Comparison of ENCODE assay signal across 23 mouse cellular contexts in genomic region chr8:26946875-26947274, GRCm38 (mm10).
"Had no signal": no experiment of that assay in that cellular context is flagged by ENCODE, and none has a peak within 500 bp of the region (broad histone marks: within the 10 kb centered on the region; RNA-seq: fewer than 3 reads in every experiment).

No protein-coding gene starts in this region.

- H3K4me1 ChIP-seq: heart, embryonic 10.5 days; heart, embryonic 13.5 days; heart, embryonic 15.5 days; hindbrain, embryonic 13.5 days; hindbrain, embryonic 15.5 days; kidney, embryonic 15.5 days; limb, embryonic 12.5 days had no signal

- H3K4me3 ChIP-seq: heart, embryonic 10.5 days; heart, embryonic 13.5 days; heart, embryonic 15.5 days; hindbrain, embryonic 13.5 days; hindbrain, embryonic 15.5 days; kidney, embryonic 15.5 days; limb, embryonic 12.5 days had no signal

- H3K27ac ChIP-seq: heart, embryonic 10.5 days; heart, embryonic 13.5 days; heart, embryonic 15.5 days; hindbrain, embryonic 13.5 days; hindbrain, embryonic 15.5 days; hindbrain, postnatal 0 days; kidney, embryonic 15.5 days; kidney, postnatal 0 days; limb, embryonic 12.5 days had no signal

- H3K36me3 ChIP-seq: heart, embryonic 10.5 days; heart, embryonic 13.5 days; heart, embryonic 15.5 days; hindbrain, embryonic 13.5 days; hindbrain, embryonic 15.5 days; kidney, embryonic 15.5 days; limb, embryonic 12.5 days had no signal

- DNase-seq: forebrain, postnatal 0 days; gastrocnemius, postnatal 14 days; gastrocnemius, postnatal 36 days; heart, adult 18-20 months; heart, postnatal 14 days; heart, postnatal 36 days; kidney, adult 11 months; kidney, adult 2 months; kidney, adult 9 months; kidney, postnatal 14 days; kidney, postnatal 36 days; left cerebral cortex, postnatal 4 days; liver had no signal

- H3K9me3 ChIP-seq: heart, embryonic 10.5 days; heart, embryonic 13.5 days; heart, embryonic 15.5 days; hindbrain, embryonic 13.5 days; hindbrain, embryonic 15.5 days; kidney, embryonic 15.5 days; limb, embryonic 12.5 days had no signal

- H3K4me2 ChIP-seq: heart, embryonic 13.5 days; heart, embryonic 15.5 days; hindbrain, embryonic 13.5 days; hindbrain, embryonic 15.5 days; kidney, embryonic 15.5 days; limb, embryonic 12.5 days had no signal

- ATAC-seq: forebrain, postnatal 0 days; hindbrain, postnatal 0 days; intestine, embryonic 16.5 days had no signal

- H3K9ac ChIP-seq: forebrain, postnatal 0 days; heart, embryonic 13.5 days; heart, embryonic 15.5 days; hindbrain, embryonic 13.5 days; hindbrain, embryonic 15.5 days; kidney, embryonic 15.5 days; limb, embryonic 12.5 days had no signal

- H3K27me3 ChIP-seq: heart, embryonic 13.5 days; heart, embryonic 15.5 days; hindbrain, embryonic 15.5 days; kidney, embryonic 15.5 days; limb, embryonic 12.5 days had no signal
